Mouse (Mus musculus) ES-Bruce4 (cell line): Measurements from ENCODE around the gene Calr3. TPM values are rescaled to one million over a fixed set of nuclear protein-coding genes. Genes with fewer than 3 reads are reported as not detected.

ENCODE experiments used
- H3K27ac ChIP-seq: 2 replicates; pipeline ENCODE4 v1.5.1; 2012; ENCODE audit warnings: low read length, inconsistent platforms; ENCODE audit not compliant: insufficient read depth
- H3K27me3 ChIP-seq: 2 replicates; pipeline ENCODE4 v1.6.1; 2012; ENCODE audit warnings: mild to moderate bottlenecking, low read length, inconsistent platforms; ENCODE audit not compliant: control insufficient read depth, poor library complexity, insufficient read depth, severe bottlenecking
- H3K36me3 ChIP-seq: 2 replicates; pipeline ENCODE4 v1.6.1; 2012; ENCODE audit warnings: inconsistent platforms, mild to moderate bottlenecking, low read length, moderate library complexity; ENCODE audit not compliant: control insufficient read depth, poor library complexity, insufficient read depth, severe bottlenecking
- H3K4me1 ChIP-seq: one replicate; pipeline ENCODE4 v1.8.1; 2011; ENCODE audit warnings: low read length; ENCODE audit not compliant: control insufficient read depth, insufficient read depth
- H3K4me3 ChIP-seq: 2 replicates; pipeline ENCODE4 v1.5.1; 2011; ENCODE audit warnings: low read depth, mild to moderate bottlenecking, low read length
- H3K9ac ChIP-seq: 2 replicates; pipeline ENCODE4 v1.6.1; 2012; ENCODE audit warnings: low read depth, mild to moderate bottlenecking, inconsistent platforms; ENCODE audit not compliant: poor library complexity, severe bottlenecking
- H3K9me3 ChIP-seq: replicated peaks from 2 replicates; pipeline ENCODE4 v1.6.1; 2012; ENCODE audit warnings: mild to moderate bottlenecking, low read length, inconsistent platforms; ENCODE audit not compliant: control insufficient read depth, poor library complexity, insufficient read depth, severe bottlenecking
- CTCF ChIP-seq: IDR thresholded peaks from one replicate; pipeline ENCODE4 v1.8.1; 2011; ENCODE audit warnings: low read depth, low read length
- EP300 ChIP-seq: IDR thresholded peaks from 2 replicates; pipeline ENCODE4 v1.6.1; 2011; ENCODE audit warnings: low read depth, low read length; ENCODE audit not compliant: insufficient read depth
- POLR2A ChIP-seq: IDR thresholded peaks from one replicate; pipeline ENCODE4 v1.8.1; 2011; ENCODE audit warnings: low read length; ENCODE audit not compliant: insufficient read depth
- polyA plus RNA-seq: library from polyadenylated mRNA; stranded (reverse); fragments of >200 nt; gene quantifications from 2 replicates; pipeline ENCODE4 v1.2.4, GENCODE M21; 2011; ENCODE audit warnings: low read depth; ENCODE audit not compliant: missing spikeins, insufficient read depth, insufficient read length

Gene Calr3
- polyA plus RNA-seq, 1 experiment, result 2.9 TPM

DNA sequence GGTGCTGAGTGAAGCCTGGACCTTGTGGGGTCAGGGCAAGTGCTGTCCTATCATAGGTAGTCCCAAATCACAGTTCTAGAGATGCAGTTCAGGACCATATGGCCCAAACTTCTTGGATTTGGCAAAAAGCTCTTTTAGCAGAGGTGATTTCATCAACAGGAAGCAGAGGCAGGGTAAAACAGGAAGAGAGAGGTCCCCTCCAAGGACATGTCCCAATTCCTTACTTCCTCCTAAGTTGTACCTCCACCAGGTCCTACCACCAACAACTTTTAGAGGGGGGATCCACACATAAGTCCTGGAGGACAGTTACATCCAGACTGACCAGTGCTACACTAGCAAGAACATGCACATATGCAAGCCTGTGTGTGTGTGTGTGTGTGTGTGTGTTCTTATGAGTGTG lies 43.3 kb upstream of the Calr3 start:
- Histone ChIP-seq H3K27ac (no peak overlapping the region), H3K9me3 (no peaks in the 10 kb centered on the region), H3K4me3 (no peak overlapping the region), H3K9ac (no peak overlapping the region), H3K4me1 (no peaks in the 10 kb centered on the region), H3K27me3 (no peaks in the 10 kb centered on the region), H3K36me3 (peaks cover 34% of the 10 kb centered on the region)
- no peak for TF ChIP-seq POLR2A

DNA sequence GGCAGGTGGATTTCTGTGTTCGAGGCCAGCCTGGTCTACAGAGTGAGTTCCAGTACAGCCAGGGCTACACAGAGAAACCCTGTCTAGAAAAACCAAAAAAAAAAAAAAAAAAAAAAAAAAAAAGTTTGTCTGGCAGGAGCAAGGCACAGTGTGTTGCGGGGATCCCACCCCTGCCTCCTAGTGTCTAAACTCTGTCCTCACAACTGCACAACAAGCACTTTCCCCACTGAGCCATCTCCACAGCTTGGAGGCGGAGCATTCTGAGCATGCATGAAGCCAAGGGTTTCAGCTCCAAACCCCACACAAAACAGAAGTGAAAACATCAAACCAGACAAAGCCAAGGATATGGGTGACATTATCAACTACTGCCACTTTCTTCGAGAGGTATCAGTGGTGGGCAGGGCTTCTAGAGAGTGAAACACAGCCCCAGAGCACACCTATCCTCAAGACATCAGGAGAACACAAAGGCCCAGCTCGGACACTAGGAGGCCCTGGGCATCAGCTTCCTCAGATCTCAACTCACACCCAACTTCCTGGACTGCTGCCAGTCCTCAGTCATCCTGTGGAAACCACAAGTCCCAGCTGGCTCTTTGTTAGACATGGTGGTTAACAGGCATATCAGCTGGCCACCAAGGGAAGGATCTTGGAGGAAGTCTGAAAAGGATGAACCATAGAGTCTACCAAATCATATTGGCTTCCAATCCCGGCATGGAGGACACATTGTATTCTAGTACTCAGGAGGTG lies 42.0 kb upstream of the Calr3 start:
- TF ChIP-seq EP300, result no peak
- TF ChIP-seq CTCF, result peak; percentile 6
- TF ChIP-seq POLR2A, result no peak
- no peak overlapping the region for H3K9ac ChIP-seq

DNA sequence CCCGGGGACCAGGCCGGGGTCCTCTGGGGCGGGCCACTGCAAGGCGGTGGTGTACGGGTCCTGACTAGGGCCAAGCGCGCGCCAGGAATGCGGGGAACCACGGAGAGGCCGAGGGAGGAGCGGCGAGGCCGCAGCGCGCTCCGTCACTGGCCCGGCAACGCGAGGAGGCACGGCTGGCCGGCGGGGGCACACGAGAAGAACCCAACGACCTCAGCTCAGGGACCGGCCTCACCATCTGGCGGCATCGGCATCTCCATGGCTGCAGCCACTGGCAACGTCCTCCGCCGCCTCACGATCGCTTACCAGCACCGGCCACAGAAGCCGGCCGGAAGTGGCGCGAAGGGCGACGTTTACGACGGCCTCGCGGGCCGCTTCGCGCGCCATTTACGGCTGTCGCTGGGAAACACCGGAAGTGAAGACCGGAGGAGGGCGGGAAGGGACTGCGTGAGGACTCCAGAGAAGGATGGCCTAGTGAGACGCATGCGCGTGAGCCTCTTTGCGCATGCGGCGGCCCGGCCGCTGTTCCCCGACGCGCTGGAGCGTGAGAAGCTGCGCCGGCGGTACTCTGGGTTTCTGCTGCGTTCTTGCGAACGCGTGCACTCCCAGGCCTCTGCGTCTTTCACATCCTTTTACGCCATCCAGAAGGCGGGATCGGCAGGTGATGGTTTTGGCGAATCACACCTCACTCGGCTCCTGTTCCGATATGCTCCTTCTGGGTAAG lies 31.3 kb upstream of the Calr3 start, which contains the start of gene Cherp:
Gene Cherp, minus strand, starts transcription at position 401 of the 721 bp plus-strand sequence.
- H3K27me3 ChIP-seq, result no peaks in the 10 kb centered on the region
- H3K9ac ChIP-seq, result peak within 1 kb of the TSS; percentile 84
- no peaks in the 10 kb centered on the region for H3K4me1 ChIP-seq
- peak within 1 kb of the TSS; percentile 80 for H3K4me3 ChIP-seq
- TF ChIP-seq EP300 (0 out of 2 replicates have a peak, but pooled peaks have one; percentile 34), POLR2A (peak; percentile 74), CTCF (no peak)
- H3K9me3 ChIP-seq, result peaks cover 5% of the 10 kb centered on the region; the same call in 1 of the 2 replicates
- peaks cover 39% of the 10 kb centered on the region for H3K36me3 ChIP-seq
- H3K27ac ChIP-seq, result peak within 1 kb of the TSS; percentile 72

More for the DNA sequence above, 42.0 kb upstream of the Calr3 start:
- no peak overlapping the region for H3K27ac ChIP-seq
- no peaks in the 10 kb centered on the region for H3K27me3 ChIP-seq
- H3K4me3 ChIP-seq, result no peak overlapping the region
- H3K4me1 ChIP-seq, result no peaks in the 10 kb centered on the region
- no peaks in the 10 kb centered on the region for H3K9me3 ChIP-seq
- H3K36me3 ChIP-seq, result peaks cover 34% of the 10 kb centered on the region

DNA sequence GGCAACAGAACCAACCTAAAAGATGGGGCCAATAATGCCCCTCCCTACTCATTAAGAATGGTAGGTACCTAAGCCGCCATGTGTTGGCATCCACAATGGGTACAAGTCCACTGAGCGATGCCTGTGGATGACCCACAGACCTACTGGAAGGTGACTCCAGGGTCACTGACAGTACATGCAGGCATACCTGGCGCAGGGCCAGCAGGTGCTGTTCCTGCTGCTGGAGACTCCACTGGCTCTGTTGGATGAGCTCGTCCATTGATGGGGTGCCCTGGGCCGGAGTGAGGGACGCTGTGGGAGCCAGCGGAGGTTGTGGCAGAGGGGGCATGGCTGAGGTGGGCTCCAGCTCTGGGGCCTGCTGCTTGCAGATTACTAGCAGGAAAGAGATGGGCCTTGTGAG lies 27.0 kb upstream of the Calr3 start:
- Histone ChIP-seq H3K4me1 (no peaks in the 10 kb centered on the region), H3K9me3 (no peaks in the 10 kb centered on the region), H3K4me3 (no peak overlapping the region), H3K27me3 (no peaks in the 10 kb centered on the region), H3K36me3 (peaks cover 74% of the 10 kb centered on the region), H3K27ac (no peak overlapping the region), H3K9ac (no peak overlapping the region)
- no peak for TF ChIP-seq EP300
- no peak for TF ChIP-seq POLR2A
- no peak for TF ChIP-seq CTCF

DNA sequence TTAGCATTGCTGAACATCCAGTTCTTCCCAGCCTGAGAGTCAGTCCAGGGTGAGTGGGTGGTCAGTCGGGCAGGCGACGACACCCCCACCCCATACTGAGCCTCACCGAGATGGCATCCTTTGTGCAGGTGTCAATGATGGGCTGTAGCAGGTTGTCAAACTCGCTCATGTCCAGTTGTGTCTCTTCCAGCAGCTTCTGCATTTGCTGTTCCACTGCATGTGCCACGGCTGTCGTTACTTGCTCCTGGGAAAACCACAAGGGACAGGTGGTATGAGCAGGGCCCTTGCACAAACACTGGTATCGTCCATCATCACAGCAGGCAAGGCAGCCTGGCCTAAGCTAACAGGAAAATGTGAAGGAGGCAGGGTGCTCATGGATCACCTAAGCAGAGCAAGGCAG lies 26.3 kb upstream of the Calr3 start:
- no peaks in the 10 kb centered on the region for H3K4me1 ChIP-seq
- H3K27ac ChIP-seq, result no peak overlapping the region
- TF ChIP-seq CTCF, result no peak
- no peak for TF ChIP-seq POLR2A
- TF ChIP-seq EP300, result no peak
- H3K9ac ChIP-seq, result no peak overlapping the region
- no peaks in the 10 kb centered on the region for H3K27me3 ChIP-seq
- H3K4me3 ChIP-seq, result no peak overlapping the region
- no peaks in the 10 kb centered on the region for H3K9me3 ChIP-seq
- peaks cover 81% of the 10 kb centered on the region for H3K36me3 ChIP-seq

DNA sequence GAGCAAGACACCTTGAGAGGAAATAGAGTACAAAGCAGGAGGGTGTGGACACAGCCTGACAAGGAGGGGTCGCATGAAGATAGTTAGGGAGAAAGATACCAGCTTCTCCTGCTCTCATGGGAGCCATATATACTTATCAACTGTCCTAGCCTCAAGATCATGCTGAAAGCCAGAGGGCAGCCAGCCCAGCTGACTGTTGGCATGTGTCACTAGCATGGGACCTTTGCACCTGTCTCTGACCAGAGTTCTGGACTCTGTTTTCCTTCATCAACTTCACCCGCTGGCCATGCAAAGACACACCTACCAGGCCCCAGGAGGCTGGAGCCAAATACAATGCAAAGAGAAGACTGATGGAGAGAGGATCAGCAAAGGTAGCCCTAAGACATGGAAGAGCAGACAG lies 25.6 kb upstream of the Calr3 start:
- Histone ChIP-seq H3K27me3 (no peaks in the 10 kb centered on the region), H3K4me3 (no peak overlapping the region), H3K9me3 (no peaks in the 10 kb centered on the region), H3K9ac (no peak overlapping the region), H3K27ac (no peak overlapping the region), H3K36me3 (peaks cover 87% of the 10 kb centered on the region), H3K4me1 (no peaks in the 10 kb centered on the region)
- TF ChIP-seq EP300 (no peak), CTCF (no peak), POLR2A (no peak)
